Mouse (Mus musculus) stomach, embryonic 14.5 days (tissue): ENCODE data around the gene B3galt4. TPM values are rescaled to one million over a fixed set of nuclear protein-coding genes. Genes with fewer than 3 reads are reported as not detected.

ENCODE experiments used
- ATAC-seq: fragments of 200-750 bp; cut with Nextera tagmentation; 2 replicates; pipeline ENCODE4 v1.8.0; 2017; ENCODE audit warnings: low read depth, moderate TSS enrichment; ENCODE audit not compliant: insufficient number of reproducible peaks, insufficient read depth, low FRiP score
- H3K27ac ChIP-seq: fragments of 300-500 bp; sonication (generic); 2 replicates; pipeline ENCODE4 v1.5.1; 2014; ENCODE audit warnings: mild to moderate bottlenecking, low read length, moderate library complexity, mixed read lengths
- H3K27me3 ChIP-seq: fragments of 300-500 bp; sonication (generic); 2 replicates; pipeline ENCODE4 v1.6.1; 2014; ENCODE audit warnings: low read length, control low read depth, mixed read lengths; ENCODE audit not compliant: control insufficient read depth, insufficient read depth
- H3K36me3 ChIP-seq: fragments of 300-500 bp; sonication (generic); 2 replicates; pipeline ENCODE4 v1.6.1; 2014; ENCODE audit warnings: mild to moderate bottlenecking, control low read depth, low read length, moderate library complexity, mixed read lengths; ENCODE audit not compliant: control insufficient read depth, insufficient read depth
- H3K4me1 ChIP-seq: fragments of 300-500 bp; sonication (generic); 2 replicates; pipeline ENCODE4 v1.6.1; 2014; ENCODE audit warnings: low read length, control low read depth, mixed read lengths; ENCODE audit not compliant: control insufficient read depth, insufficient read depth
- H3K4me2 ChIP-seq: fragments of 300-500 bp; sonication (generic); replicated peaks from 2 replicates; pipeline ENCODE4 v1.6.1; 2014; ENCODE audit warnings: low read depth, low read length, control low read depth
- H3K4me3 ChIP-seq: fragments of 300-500 bp; sonication (generic); 2 replicates; pipeline ENCODE4 v1.5.1; 2014; ENCODE audit warnings: low read depth, low read length, control low read depth
- H3K9ac ChIP-seq: fragments of 300-500 bp; sonication (generic); replicated peaks from 2 replicates; pipeline ENCODE4 v1.6.1; 2014; ENCODE audit warnings: low read depth, mild to moderate bottlenecking, control low read depth, low read length, moderate library complexity, mixed read lengths
- H3K9me3 ChIP-seq: fragments of 300-500 bp; sonication (generic); 2 replicates; pipeline ENCODE4 v1.6.1; 2016; ENCODE audit warnings: low read depth, low read length, control low read depth; ENCODE audit not compliant: control insufficient read depth
- WGBS: fragments of 180-500 bp; shearing (Covaris S2); extraction: QIAGEN DNeasy Blood & Tissue Kit; methylation state at CpG from one replicate; pipeline ENCODE4 v1.1.7; 2014; 5-methylcytosine and 5-hydroxymethylcytosine counted together
- polyA plus RNA-seq: library from polyadenylated mRNA; unstranded; fragments of >200 nt; fragmentation: Nextera tagmentation; extraction: Ambion mirVana; gene quantifications from 2 replicates; pipeline ENCODE4 v1.2.1, GENCODE M21; 2014

Gene B3galt4
- polyA plus RNA-seq, 1 experiment from 2014 or later = 2.9 TPM

DNA sequence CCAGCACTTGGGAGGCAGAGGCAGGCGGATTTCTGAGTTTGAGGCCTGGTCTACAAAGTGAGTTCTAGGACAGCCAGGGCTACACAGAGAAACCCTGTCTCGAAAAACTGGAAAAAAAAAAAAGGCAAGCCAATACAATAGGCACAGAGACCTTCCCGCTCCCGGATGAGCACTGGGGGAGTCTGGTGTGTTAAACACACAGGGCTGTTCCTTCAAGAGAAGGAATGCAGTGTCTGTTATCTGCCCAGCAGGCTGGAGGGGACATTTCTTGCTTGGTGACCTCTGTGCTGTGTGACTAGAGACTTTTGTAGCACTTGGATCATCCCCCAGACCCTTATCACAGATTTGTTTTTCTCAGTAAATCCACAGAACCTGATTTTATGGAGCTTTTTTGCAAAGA, 49.6 kb downstream of the B3galt4 start:
- H3K9me3 ChIP-seq = no peaks in the 10 kb centered on the region
- no peak overlapping the region for H3K4me3 ChIP-seq
- no peaks in the 10 kb centered on the region for H3K4me1 ChIP-seq
- H3K36me3 ChIP-seq = no peaks in the 10 kb centered on the region
- H3K27ac ChIP-seq = no peak overlapping the region
- no peak overlapping the region for H3K4me2 ChIP-seq
- WGBS = 69% methylated on average over 4 of the region's 4 CpGs
- no peaks in the 10 kb centered on the region for H3K27me3 ChIP-seq
- no peak overlapping the region for H3K9ac ChIP-seq
- no peak for ATAC-seq

DNA sequence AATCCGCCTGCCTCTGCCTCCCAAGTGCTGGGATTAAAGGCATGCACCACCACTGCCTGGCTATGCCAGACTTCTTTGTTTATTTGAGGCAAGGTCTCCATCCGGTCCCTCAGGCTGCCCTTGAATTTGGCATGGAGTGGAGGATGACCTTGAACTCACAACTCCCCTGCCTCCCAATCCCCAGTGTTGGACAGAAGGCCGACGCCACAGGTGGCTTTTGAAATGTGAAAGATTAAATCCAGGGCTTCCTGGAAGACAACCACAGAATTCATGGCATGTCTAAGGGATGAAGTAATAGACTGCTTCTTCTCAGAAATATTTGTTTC, 50.3 kb downstream of the B3galt4 start:
- Histone ChIP-seq H3K9me3 (no peaks in the 10 kb centered on the region), H3K4me2 (no peak overlapping the region), H3K27ac (no peak overlapping the region), H3K4me3 (no peak overlapping the region), H3K9ac (no peak overlapping the region), H3K27me3 (no peaks in the 10 kb centered on the region), H3K4me1 (no peaks in the 10 kb centered on the region), H3K36me3 (no peaks in the 10 kb centered on the region)
- 78% methylated on average over 4 of the region's 4 CpGs for WGBS
- no peak for ATAC-seq

DNA sequence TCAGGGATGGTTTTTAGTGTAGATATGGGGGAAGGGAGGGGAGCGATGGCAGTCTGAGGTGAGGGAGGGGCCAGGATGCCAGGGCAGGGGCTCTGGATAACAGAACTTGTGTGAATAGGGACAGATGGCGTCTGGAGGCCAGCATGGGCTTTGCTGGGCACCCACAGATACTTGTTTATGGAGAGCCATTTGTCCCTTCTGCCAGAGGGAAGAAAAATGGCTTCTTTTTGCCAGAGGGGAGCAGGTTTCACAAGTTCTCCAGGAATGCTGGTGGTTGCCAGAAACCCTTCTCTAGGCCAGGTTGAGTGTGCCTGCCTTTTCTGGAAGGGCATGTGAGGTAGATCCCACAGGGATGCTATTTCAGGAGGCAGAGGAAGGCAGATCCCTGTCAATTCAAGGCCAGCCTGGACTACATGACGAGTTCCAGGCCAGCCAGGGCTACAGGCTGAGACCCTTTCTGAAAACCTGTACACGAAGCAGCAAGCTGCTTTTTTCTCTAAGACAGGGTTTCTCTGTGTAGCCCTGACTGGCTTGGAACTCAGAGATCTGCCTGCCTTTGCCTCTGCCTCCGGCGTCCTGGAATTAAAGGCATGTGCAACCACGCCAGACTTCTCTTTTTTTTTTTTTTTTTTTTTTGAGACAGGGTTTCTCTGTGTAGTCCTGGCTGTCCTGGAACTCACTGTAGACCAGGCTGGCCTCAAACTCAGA, 50.9 kb downstream of the B3galt4 start:
- H3K27ac ChIP-seq = no peak overlapping the region
- no peak overlapping the region for H3K4me3 ChIP-seq
- H3K9ac ChIP-seq = no peak overlapping the region
- 59% methylated on average over 7 of the region's 7 CpGs for WGBS
- no peaks in the 10 kb centered on the region for H3K36me3 ChIP-seq
- no peak overlapping the region for H3K4me2 ChIP-seq
- no peaks in the 10 kb centered on the region for H3K9me3 ChIP-seq
- ATAC-seq = no peak
- no peaks in the 10 kb centered on the region for H3K4me1 ChIP-seq
- no peaks in the 10 kb centered on the region for H3K27me3 ChIP-seq

Other genes with a start within 250 kb of the B3galt4 start
- 42.8 and 49.3 TPM in 2 replicates for gene March2, start 232.8 kb downstream of the B3galt4 start, polyA plus RNA-seq
- 255 and 296 TPM in 2 replicates for gene Rab11b, start 191.0 kb downstream of the B3galt4 start, polyA plus RNA-seq
- 22.5 and 25.1 TPM in 2 replicates for gene Angptl4, start 169.7 kb downstream of the B3galt4 start, polyA plus RNA-seq
- gene Kank3, start 141.0 kb downstream of the B3galt4 start, polyA plus RNA-seq = 32.5 and 33.5 TPM in 2 replicates
- gene Rps28, start 126.9 kb downstream of the B3galt4 start, polyA plus RNA-seq = 1,306 and 1,470 TPM in 2 replicates
- 471 and 592 TPM in 2 replicates for gene Ndufa7, start 126.9 kb downstream of the B3galt4 start, polyA plus RNA-seq
- 75.6 and 79.6 TPM in 2 replicates for gene Cd320, start 108.4 kb downstream of the B3galt4 start, polyA plus RNA-seq
- gene Gm7029, start 77.7 kb downstream of the B3galt4 start, polyA plus RNA-seq = not detected in 2 replicates
- gene Kifc1, start 60.8 kb downstream of the B3galt4 start, polyA plus RNA-seq = 6.8 TPM in 2 replicates
- gene Platr17, start 46.4 kb downstream of the B3galt4 start, polyA plus RNA-seq = 0.54 and 1.00 TPM in 2 replicates
- gene Daxx, start 42.1 kb downstream of the B3galt4 start, polyA plus RNA-seq = 39.2 and 44.6 TPM in 2 replicates
- 45.3 and 47.9 TPM in 2 replicates for gene Tapbp, start 35.6 kb downstream of the B3galt4 start, polyA plus RNA-seq
- gene Zbtb22, start 35.6 kb downstream of the B3galt4 start, polyA plus RNA-seq = 9.4 and 10.4 TPM in 2 replicates
- 38.4 and 39.8 TPM in 2 replicates for gene Rgl2, start 21.9 kb downstream of the B3galt4 start, polyA plus RNA-seq
- gene Pfdn6, start 11.1 kb downstream of the B3galt4 start, polyA plus RNA-seq = 141 and 152 TPM in 2 replicates
- 19.0 and 23.0 TPM in 2 replicates for gene Wdr46, start 10.8 kb downstream of the B3galt4 start, polyA plus RNA-seq
- 31.5 and 34.8 TPM in 2 replicates for gene Vps52, start 4.3 kb upstream of the B3galt4 start, polyA plus RNA-seq
- 2,047 and 2,164 TPM in 2 replicates for gene Rps18, start 4.5 kb upstream of the B3galt4 start, polyA plus RNA-seq
- 38.3 and 38.8 TPM in 2 replicates for gene H2-K1, start 48.9 kb upstream of the B3galt4 start, polyA plus RNA-seq
- 7.5 and 8.6 TPM in 2 replicates for gene Ring1, start 73.2 kb upstream of the B3galt4 start, polyA plus RNA-seq
- gene H2-Ke6, start 76.6 kb upstream of the B3galt4 start, polyA plus RNA-seq = 41.7 and 44.9 TPM in 2 replicates
- gene Slc39a7, start 80.2 kb upstream of the B3galt4 start, polyA plus RNA-seq = 81.3 and 91.7 TPM in 2 replicates
- 21.7 and 22.4 TPM in 2 replicates for gene Rxrb, start 80.3 kb upstream of the B3galt4 start, polyA plus RNA-seq
- gene Col11a2, start 87.9 kb upstream of the B3galt4 start, polyA plus RNA-seq = 0.32 and 1.2 TPM in 2 replicates
- gene H2-Oa, start 140.9 kb upstream of the B3galt4 start, polyA plus RNA-seq = 0.65 and 1.1 TPM in 2 replicates
- gene H2-DMa, start 168.1 kb upstream of the B3galt4 start, polyA plus RNA-seq = 11.9 and 15.1 TPM in 2 replicates
- gene Brd2, start 171.1 kb upstream of the B3galt4 start, polyA plus RNA-seq = 150 and 152 TPM in 2 replicates
- gene H2-DMb2, start 191.8 kb upstream of the B3galt4 start, polyA plus RNA-seq = 0.35 and 0.38 TPM in 2 replicates
- gene H2-DMb1, start 201.6 kb upstream of the B3galt4 start, polyA plus RNA-seq = 1.4 and 1.6 TPM in 2 replicates
- 5.2 and 7.2 TPM in 2 replicates for gene Tap1, start 236.1 kb upstream of the B3galt4 start, polyA plus RNA-seq
- gene Psmb9, start 236.3 kb upstream of the B3galt4 start, polyA plus RNA-seq = 3.4 and 4.4 TPM in 2 replicates
- gene Psmb8, start 246.2 kb upstream of the B3galt4 start, polyA plus RNA-seq = 5.9 and 8.3 TPM in 2 replicates